Mouse (Mus musculus) liver, embryonic 12.5 days (tissue): Measurements from ENCODE around the gene Obp2b. TPM values are rescaled to one million over a fixed set of nuclear protein-coding genes. Genes with fewer than 3 reads are reported as not detected.

Experiments
- ATAC-seq: fragments of 200-750 bp; cut with Nextera tagmentation; 2 replicates; pipeline ENCODE4 v1.8.0; 2017; ENCODE audit warnings: moderate number of reproducible peaks, mild to moderate bottlenecking, moderate library complexity
- H3K27ac ChIP-seq: fragments of 300-500 bp; sonication (generic); 2 replicates; pipeline ENCODE4 v1.5.1; 2016; ENCODE audit warnings: mild to moderate bottlenecking
- H3K27me3 ChIP-seq: fragments of 300-500 bp; sonication (generic); replicated peaks from 2 replicates; pipeline ENCODE4 v1.6.1; 2016; ENCODE audit warnings: mild to moderate bottlenecking, moderate library complexity
- H3K36me3 ChIP-seq: fragments of 300-500 bp; sonication (generic); 2 replicates; pipeline ENCODE4 v1.6.1; 2016; ENCODE audit warnings: mild to moderate bottlenecking, moderate library complexity
- H3K4me1 ChIP-seq: fragments of 300-500 bp; sonication (generic); 2 replicates; pipeline ENCODE4 v1.6.1; 2016
- H3K4me2 ChIP-seq: fragments of 300-500 bp; sonication (generic); 2 replicates; pipeline ENCODE4 v1.6.1; 2016; ENCODE audit warnings: mild to moderate bottlenecking, moderate library complexity
- H3K4me3 ChIP-seq: fragments of 300-500 bp; sonication (generic); 2 replicates; pipeline ENCODE4 v1.5.1; 2016; ENCODE audit warnings: mild to moderate bottlenecking, moderate library complexity
- H3K9ac ChIP-seq: fragments of 300-500 bp; sonication (generic); 2 replicates; pipeline ENCODE4 v1.6.1; 2016; ENCODE audit warnings: mild to moderate bottlenecking, moderate library complexity
- H3K9me3 ChIP-seq: fragments of 300-500 bp; sonication (generic); replicated peaks from 2 replicates; pipeline ENCODE4 v1.6.1; 2016; ENCODE audit warnings: mild to moderate bottlenecking, moderate library complexity
- WGBS: fragments of 180-500 bp; shearing (Covaris S2); methylation state at CpG from one replicate; pipeline ENCODE4 v1.1.7; 2016; ENCODE audit not compliant: insufficient replicate concordance; 5-methylcytosine and 5-hydroxymethylcytosine counted together
- polyA plus RNA-seq: library from polyadenylated mRNA; unstranded; fragments of >200 nt; fragmentation: Nextera tagmentation; extraction: Ambion mirVana; gene quantifications from 2 replicates; pipeline ENCODE4 v1.2.1, GENCODE M21; 2016

Gene Obp2b
- polyA plus RNA-seq, 1 experiment from 2014 or later = not detected

GRCm38 (mm10) chr2:25780921-25781320 lies 44.1 kb downstream of the Obp2b start:
- Histone ChIP-seq H3K4me1 (no peaks in the 10 kb centered on the region), H3K27ac (no peak overlapping the region), H3K27me3 (peaks cover 5% of the 10 kb centered on the region; the same call in 1 of the 2 replicates), H3K36me3 (no peaks in the 10 kb centered on the region), H3K9ac (no peak overlapping the region), H3K4me2 (no peak overlapping the region), H3K4me3 (no peak overlapping the region), H3K9me3 (no peaks in the 10 kb centered on the region)
- ATAC-seq = no peak
- 40% methylated on average over 4 of the region's 4 CpGs for WGBS

- no peak within 1 kb of the TSS for H3K9ac ChIP-seq
- peaks cover 5% of the 10 kb centered on the region; the same call in 1 of the 2 replicates for H3K27me3 ChIP-seq
- WGBS = 69% methylated on average over 3 of the region's 3 CpGs
- no peak within 1 kb of the TSS for H3K4me3 ChIP-seq
- no peak for ATAC-seq
- H3K4me1 ChIP-seq = peaks cover 7% of the 10 kb centered on the region
- H3K9me3 ChIP-seq = no peaks in the 10 kb centered on the region
- no peak within 1 kb of the TSS for H3K4me2 ChIP-seq
- H3K27ac ChIP-seq = no peak within 1 kb of the TSS
- H3K36me3 ChIP-seq = no peaks in the 10 kb centered on the region
Measured at GRCm38 (mm10) chr2:25781957-25782356, 45.1 kb downstream of the Obp2b start, which contains the start of gene Gm13539. Gm13539 (plus strand) TSS chr2:25782257.

DNA sequence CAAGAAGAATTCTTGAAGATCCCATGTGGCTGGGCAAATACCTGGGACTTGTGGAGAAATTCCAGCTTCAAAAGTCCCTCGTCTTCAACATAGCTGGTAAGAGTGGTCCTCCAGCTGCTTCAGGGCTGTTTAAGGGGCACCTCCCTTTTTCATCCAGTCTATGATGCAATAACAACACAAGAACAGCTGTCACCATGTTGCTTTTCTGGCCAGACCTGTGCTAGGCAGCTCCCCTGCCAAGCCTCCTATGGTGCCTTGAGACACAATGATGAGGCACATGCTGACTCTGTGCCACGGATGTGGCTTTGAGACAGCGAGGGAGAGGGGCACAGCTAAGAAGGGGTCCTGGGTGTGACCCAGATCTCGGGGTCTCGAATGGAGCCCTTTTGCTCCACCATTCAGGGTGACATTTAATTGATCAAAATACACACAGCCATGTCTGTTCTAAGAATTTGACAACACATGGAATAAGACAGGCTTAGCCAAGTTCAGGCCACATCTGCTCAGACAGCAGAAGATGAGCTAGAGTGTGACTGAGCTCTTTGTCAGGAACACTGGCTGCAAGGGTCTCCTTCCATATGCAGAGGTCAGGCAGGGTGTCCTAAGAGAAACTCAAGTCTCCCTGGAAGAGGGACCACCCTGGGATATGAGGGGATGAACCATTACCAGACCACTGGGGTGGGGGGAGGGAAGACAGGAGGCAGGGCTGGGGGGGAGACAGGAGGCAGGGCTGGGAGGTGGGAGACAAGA lies 48.9 kb downstream of the Obp2b start:
- no peak for ATAC-seq

GRCm38 (mm10) chr2:25789092-25789491 lies 52.3 kb downstream of the Obp2b start:
- WGBS = 35% methylated on average over 3 of the region's 3 CpGs
- Histone ChIP-seq H3K27ac (peak overlapping the region; percentile 73), H3K4me3 (no peak overlapping the region), H3K4me1 (peaks cover 38% of the 10 kb centered on the region), H3K36me3 (no peaks in the 10 kb centered on the region), H3K9me3 (no peaks in the 10 kb centered on the region), H3K4me2 (peak overlapping the region; percentile 26), H3K27me3 (peaks cover 5% of the 10 kb centered on the region; the same call in 1 of the 2 replicates), H3K9ac (no peak overlapping the region; the same call in 1 of the 2 replicates)
- peak; percentile 88 for ATAC-seq

More for the DNA sequence above, 48.9 kb downstream of the Obp2b start:
- Histone ChIP-seq H3K36me3 (no peaks in the 10 kb centered on the region), H3K9ac (no peak overlapping the region), H3K4me2 (no peak overlapping the region), H3K27me3 (peaks cover 5% of the 10 kb centered on the region; the same call in 1 of the 2 replicates), H3K27ac (no peak overlapping the region), H3K4me3 (no peak overlapping the region), H3K4me1 (peaks cover 38% of the 10 kb centered on the region), H3K9me3 (no peaks in the 10 kb centered on the region)
- whole genome bisulfite sequencing = 55% methylated on average over 5 of the region's 5 CpGs

Other genes with a start within 250 kb of the Obp2b start
- not detected in 2 replicates for gene Lcn12, start 243.1 kb upstream of the Obp2b start, polyA plus RNA-seq
- 39.9 and 42.7 TPM in 2 replicates for gene Fbxw5, start 236.3 kb upstream of the Obp2b start, polyA plus RNA-seq
- 17.4 and 18.8 TPM in 2 replicates for gene C8g, start 235.3 kb upstream of the Obp2b start, polyA plus RNA-seq
- gene Traf2, start 190.1 kb upstream of the Obp2b start, polyA plus RNA-seq = 22.4 and 24.4 TPM in 2 replicates
- gene Edf1, start 179.2 kb upstream of the Obp2b start, polyA plus RNA-seq = 293 and 311 TPM in 2 replicates
- 0.38 and 0.45 TPM in 2 replicates for gene Mamdc4, start 162.2 kb upstream of the Obp2b start, polyA plus RNA-seq
- 67.8 and 69.2 TPM in 2 replicates for gene Phpt1, start 161.8 kb upstream of the Obp2b start, polyA plus RNA-seq
- not detected in 2 replicates for gene Ajm1, start 155.3 kb upstream of the Obp2b start, polyA plus RNA-seq
- 41.8 and 42.9 TPM in 2 replicates for gene Rabl6, start 128.5 kb upstream of the Obp2b start, polyA plus RNA-seq
- gene Ccdc183, start 119.3 kb upstream of the Obp2b start, polyA plus RNA-seq = 0.14 and 0.28 TPM in 2 replicates
- 7.1 and 8.0 TPM in 2 replicates for gene Tmem141, start 115.0 kb upstream of the Obp2b start, polyA plus RNA-seq
- gene Fcna, start 109.0 kb upstream of the Obp2b start, polyA plus RNA-seq = 30.8 and 35.6 TPM in 2 replicates
- gene Lcn8, start 83.9 kb upstream of the Obp2b start, polyA plus RNA-seq = not detected in 2 replicates
- not detected in 2 replicates for gene Lcn5, start 79.1 kb upstream of the Obp2b start, polyA plus RNA-seq
- not detected in 2 replicates for gene Lcn6, start 60.2 kb upstream of the Obp2b start, polyA plus RNA-seq
- not detected in 2 replicates for gene Lcn10, start 54.3 kb upstream of the Obp2b start, polyA plus RNA-seq
- gene Obp2a, start 37.0 kb upstream of the Obp2b start, polyA plus RNA-seq = not detected in 2 replicates
- gene Bmyc, start 30.3 kb upstream of the Obp2b start, polyA plus RNA-seq = 21.7 and 21.8 TPM in 2 replicates
- not detected in 2 replicates for gene Lcn3, start 28.6 kb downstream of the Obp2b start, polyA plus RNA-seq
- not detected in 2 replicates for gene Lcn11, start 40.0 kb downstream of the Obp2b start, polyA plus RNA-seq
- not detected in 2 replicates for gene Gm13539, start 45.2 kb downstream of the Obp2b start, polyA plus RNA-seq
- gene Glt6d1, start 78.8 kb downstream of the Obp2b start, polyA plus RNA-seq = not detected in 2 replicates
- gene Lcn9, start 86.1 kb downstream of the Obp2b start, polyA plus RNA-seq = not detected in 2 replicates
- not detected in 2 replicates for gene Sohlh1, start 110.2 kb downstream of the Obp2b start, polyA plus RNA-seq
- 0.02 TPM in 1 of 2 replicates, not detected in the other for gene Kcnt1, start 126.7 kb downstream of the Obp2b start, polyA plus RNA-seq
- 13.0 and 13.5 TPM in 2 replicates for gene Camsap1, start 246.3 kb downstream of the Obp2b start, polyA plus RNA-seq